Mouse (Mus musculus): ENCODE data around the gene Sec13.
"Not testable (repeated sequence)": the region's sequence is repeated elsewhere in the genome, so short reads cannot be mapped to it uniquely, and the experiment has no call there.

Sec13 gene

GRCm38 (mm10) chr6:113740236-113741217 lies at the start of gene Sec13:
TSS of gene Sec13 (minus strand) at chr6:113740743.
- peak; percentile 76 to 80 for DNase-seq (ENCODE audit: low spot score in 2 of 2)

GRCm38 (mm10) chr6:113787459-113787968 lies 47.0 kb upstream of the Sec13 start:
- no peak for DNase-seq (ENCODE audit: low spot score in 2 of 2)

DNA sequence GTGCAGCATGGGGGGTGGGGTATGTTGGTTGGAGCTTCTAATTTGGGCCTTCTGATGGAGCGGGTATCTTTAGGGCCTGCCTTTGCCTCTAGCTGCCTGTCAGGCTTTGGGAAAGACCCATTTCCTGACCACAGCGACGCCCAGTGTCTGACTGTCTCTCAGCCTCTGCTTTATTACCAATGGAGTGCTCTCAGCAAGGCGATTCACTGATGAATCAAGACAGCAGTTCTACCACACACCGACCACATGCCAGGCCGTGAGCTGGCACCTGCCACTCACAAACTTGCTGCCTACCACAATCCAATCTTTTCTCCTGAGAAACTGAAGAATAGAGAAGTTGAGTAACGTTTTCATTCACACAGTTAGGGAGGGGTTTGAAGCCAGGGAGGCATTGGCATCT lies 45.1 kb upstream of the Sec13 start:
- DNase-seq (ENCODE audit: low spot score in 2 of 2) = no peak

- DNase-seq (ENCODE audit: low spot score in 2 of 2) = no peak
These were observed 37.7 kb upstream of the Sec13 start for GRCm38 (mm10) chr6:113778229-113778753.

GRCm38 (mm10) chr6:113768804-113769203 lies 28.3 kb upstream of the Sec13 start:
- DNase-seq (ENCODE audit: low spot score in 2 of 2) = no peak

- peak; percentile 29 to 36 for DNase-seq (ENCODE audit: low spot score in 2 of 2)
These were observed 21.1 kb upstream of the Sec13 start for GRCm38 (mm10) chr6:113761644-113762043.

DNA sequence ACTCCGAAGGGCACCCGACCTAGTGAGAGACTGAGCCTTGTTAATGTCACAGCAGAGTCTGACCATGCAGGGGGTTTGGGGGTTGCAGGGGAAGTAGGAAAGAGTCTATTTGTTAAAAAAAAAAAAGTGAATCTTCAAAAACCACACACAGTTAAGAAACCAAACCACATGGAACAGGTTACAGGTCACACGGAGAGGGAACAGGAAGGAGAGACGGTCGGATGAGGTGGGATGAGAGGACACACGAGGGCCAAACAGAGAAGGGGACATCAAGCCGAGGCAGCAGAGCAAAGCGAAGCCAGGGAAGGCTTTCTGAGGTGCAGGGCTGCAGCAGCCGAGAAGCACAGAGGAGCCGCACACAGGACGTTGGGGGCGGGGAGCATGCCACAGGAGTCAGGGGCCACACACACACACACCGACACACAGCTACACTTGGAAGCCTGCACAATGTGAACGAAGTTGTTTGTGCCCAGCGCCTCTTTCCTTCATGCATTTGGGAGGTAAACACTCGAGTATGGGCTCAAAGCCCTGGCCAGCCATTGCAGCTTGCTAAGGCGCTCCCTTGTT lies 8.7 kb upstream of the Sec13 start:
- DNase-seq (ENCODE audit: low spot score in 2 of 2) = no peak

- no peak for DNase-seq (ENCODE audit: low spot score in 2 of 2)
These were observed 7.8 kb upstream of the Sec13 start for GRCm38 (mm10) chr6:113748351-113748750.

GRCm38 (mm10) chr6:113747284-113747683 lies 6.7 kb upstream of the Sec13 start:
- DNase-seq (ENCODE audit: low spot score in 2 of 2) = no peak

DNA sequence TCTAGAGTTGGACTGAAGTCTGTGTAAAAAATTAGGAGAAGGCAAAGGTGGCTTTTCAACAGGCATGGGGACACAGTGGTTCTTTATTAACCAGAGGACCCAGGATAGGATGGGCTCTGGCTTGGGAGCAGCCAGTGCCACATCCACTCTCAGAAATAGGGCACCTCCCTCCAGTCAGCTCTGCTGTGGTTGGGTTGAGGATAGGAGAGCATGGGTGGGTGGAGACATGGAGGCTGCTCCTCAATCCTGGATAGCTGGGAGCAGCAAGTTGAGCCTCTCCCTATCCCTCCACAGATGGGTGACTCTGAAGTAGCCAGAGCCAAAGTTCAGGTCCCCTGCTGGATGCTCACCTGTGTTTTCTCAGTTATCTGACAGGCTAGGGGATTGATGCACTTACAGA lies 4.6 kb upstream of the Sec13 start:
- DNase-seq (ENCODE audit: low spot score in 2 of 2) = no peak

- DNase-seq (ENCODE audit: low spot score in 2 of 2) = no peak
These were observed 2.6 kb upstream of the Sec13 start for GRCm38 (mm10) chr6:113743111-113743510.

DNA sequence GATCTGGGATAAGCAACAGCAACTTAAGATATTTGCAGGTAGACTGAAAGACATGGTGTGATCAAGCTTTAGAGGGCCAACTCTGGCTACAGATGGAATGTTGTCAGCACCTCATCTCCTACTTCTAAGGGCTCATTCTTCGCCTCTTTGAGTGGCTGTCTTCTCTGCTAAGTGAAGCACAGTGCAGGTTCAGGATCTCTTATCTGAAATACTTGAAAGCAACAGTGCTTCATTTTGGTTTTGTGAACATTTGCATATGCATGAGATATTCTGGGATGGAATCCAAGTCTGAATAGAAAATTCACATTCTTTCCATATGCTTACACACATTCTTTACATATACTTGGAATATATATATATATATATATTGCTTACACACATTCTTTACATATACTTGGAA lies 1.8 kb upstream of the Sec13 start:
- no peak for DNase-seq (ENCODE audit: low spot score in 2 of 2)

DNA sequence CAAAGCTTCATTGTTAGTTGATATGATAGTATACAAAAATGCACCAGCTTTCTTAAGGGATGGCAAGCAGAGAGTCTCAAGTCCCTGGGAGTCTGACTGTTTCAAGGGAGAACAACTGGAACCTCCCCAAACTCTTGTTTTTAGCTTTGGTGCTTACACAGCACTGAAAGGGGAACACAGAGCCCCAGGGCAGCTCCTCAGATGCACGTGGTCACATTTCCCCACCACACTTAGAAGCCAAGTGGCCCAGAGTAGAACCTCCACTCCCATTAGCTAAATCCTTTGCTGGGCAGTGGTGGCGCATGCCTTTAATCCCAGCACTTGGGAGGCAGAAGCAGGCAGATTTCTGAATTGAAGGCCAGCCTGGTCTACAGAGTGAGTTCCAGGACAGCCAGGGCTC lies 882 bp upstream of the Sec13 start:
- peak; percentile 17 to 33 for DNase-seq (ENCODE audit: low spot score in 2 of 2)

DNA sequence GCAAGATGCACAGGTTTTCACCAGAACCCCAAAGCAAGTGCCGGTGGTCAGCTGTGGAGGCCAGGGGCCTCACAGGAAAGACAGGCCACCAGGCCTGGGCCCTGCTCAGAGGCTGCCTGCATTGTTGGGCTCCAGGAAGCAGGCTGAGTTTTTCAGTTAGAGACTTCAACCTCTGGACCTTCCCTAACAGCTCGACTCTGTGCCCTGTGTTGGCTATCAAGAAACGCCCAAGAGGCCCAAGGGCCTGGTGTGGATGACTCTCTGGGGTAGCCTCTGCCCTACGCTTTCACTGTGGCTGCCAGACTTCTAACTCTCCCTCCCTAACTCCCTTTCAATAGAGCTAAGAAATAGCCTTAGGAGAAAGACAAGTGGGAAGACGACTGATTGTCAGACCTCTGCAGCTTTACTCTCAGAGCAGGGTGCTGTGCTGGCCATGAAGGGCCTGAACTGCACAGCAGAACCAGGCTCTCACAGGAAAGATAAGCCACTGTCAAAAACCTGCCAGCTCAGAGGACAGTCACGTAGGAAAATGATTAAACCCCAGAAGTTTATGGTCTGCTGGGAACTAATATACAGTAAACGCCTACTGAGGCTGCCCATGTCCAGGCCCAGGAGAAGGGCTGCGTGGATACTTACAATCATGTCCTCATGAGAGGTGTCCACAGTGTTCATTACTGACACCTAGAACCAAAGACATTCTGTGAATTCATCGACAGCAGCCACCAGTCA lies 3.1 kb downstream of the Sec13 start:
- DNase-seq (ENCODE audit: low spot score in 2 of 2) = no peak

GRCm38 (mm10) chr6:113731296-113731695 lies 9.2 kb downstream of the Sec13 start:
- no peak for DNase-seq (ENCODE audit: low spot score in 2 of 2)

DNA sequence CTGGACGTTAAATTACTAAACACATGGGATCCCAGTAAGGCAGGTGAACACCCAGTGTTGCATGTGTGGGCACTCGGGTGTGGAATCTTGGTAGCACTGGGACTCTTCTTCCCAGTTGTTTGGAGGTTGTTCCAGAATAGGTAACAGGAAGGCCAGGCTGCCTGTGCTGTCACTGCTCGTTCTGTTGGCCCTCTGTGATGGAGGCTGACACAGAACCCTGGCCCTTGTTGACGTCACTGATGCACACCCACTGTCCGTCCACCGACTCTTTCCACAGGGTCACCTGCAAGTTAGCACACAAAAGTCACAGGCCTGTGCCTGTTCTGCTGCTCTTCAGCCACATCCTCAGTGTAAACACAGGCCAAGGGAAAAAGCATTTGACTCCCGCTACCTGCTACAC lies 12.4 kb downstream of the Sec13 start:
- no peak for DNase-seq (ENCODE audit: low spot score in 2 of 2)

DNA sequence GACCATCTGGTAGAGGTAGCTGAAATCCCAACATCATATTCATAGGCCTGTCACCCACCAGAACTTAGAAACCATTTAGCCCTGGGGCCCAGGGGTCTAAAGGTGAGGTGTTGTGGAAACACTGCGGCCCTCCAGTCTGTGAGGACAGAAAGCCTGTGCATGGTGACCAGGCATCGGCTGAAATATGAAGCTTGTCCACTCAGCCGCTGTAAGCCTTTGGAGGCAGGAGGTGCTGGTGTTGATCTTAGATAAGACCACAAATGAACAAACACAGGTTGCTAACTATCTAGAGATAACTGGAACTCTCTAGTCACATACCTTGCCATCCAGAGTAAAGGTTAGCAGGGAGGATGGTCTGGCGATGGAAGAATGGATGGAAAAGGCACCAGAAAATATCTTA lies 19.5 kb downstream of the Sec13 start:
- no peak for DNase-seq (ENCODE audit: low spot score in 2 of 2)

GRCm38 (mm10) chr6:113719878-113720277 lies 20.7 kb downstream of the Sec13 start, which contains the start of gene Ghrl:
TSS of gene Ghrl (minus strand) at chr6:113719880.
- no peak for DNase-seq (ENCODE audit: low spot score in 2 of 2)

GRCm38 (mm10) chr6:113717541-113717940 lies 23.0 kb downstream of the Sec13 start:
- DNase-seq (ENCODE audit: low spot score in 2 of 2) = no peak

GRCm38 (mm10) chr6:113714797-113715196 lies 25.7 kb downstream of the Sec13 start:
- DNase-seq (ENCODE audit: low spot score in 2 of 2) = no peak

DNA sequence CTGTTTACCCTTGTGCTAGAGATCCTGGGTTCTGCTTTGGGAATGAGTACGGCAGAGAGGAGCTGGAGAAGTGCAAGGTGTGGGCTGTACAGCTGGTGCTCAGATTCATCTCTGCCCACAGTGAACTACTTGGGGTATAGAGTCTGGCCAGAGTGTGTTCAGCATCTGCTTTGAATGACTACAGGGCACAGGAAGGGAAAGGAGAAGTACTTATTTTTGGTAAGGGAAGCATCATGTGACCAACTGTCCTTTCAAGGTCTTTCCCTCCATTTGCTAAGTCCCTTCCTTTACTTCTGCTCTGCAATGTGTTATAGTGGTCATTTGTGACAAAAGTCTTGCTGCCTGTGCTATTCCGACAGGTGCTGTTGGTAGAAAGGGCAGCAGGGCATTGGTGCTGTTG lies 26.3 kb downstream of the Sec13 start:
- peak in 1 of 2 experiments; percentile 32 for DNase-seq (ENCODE audit: low spot score in 2 of 2)

DNA sequence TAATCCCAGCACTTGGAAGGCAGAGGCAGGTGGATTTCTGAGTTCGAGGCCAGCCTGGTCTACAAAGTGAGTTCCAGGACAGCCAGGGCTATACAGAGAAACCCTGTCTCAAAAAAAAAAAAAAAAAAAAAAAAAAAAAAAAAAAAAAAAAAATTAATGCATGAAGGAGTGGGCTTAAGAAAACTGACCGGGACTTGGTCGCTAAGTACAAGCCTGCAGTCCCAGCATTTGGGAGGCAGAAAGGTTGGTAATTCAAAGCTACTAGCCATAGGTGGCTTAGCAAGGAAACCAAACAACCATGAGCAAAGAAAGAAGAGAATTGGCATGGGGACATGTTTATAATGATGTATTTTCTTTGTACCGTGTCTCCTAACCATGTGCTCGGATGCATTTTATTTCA lies 27.2 kb downstream of the Sec13 start:
- DNase-seq (ENCODE audit: low spot score in 2 of 2) = not testable (repeated sequence)

Measured in heart, adult 9 months (tissue).